ENCODE assay signal across 17 mouse cellular contexts in genomic region chr9:84587791-84588190, GRCm38 (mm10).
DNase-seq lines count a peak whose midpoint lies in the region; TF ChIP-seq lines count a peak whose summit lies in the region.
"Had no signal": no experiment of that assay in that cellular context is flagged by ENCODE, and none has a peak within 500 bp of the region (broad histone marks: within the 10 kb centered on the region; RNA-seq: fewer than 3 reads in every experiment).

No protein-coding gene starts in this region.

- H3K36me3 ChIP-seq in kidney, adult 2 months (ENCODE audit: control insufficient read depth, insufficient read depth, low read length): no peaks in the 10 kb centered on the region
- H3K36me3 ChIP-seq: G1E had no signal

- H3K4me1 ChIP-seq in kidney, adult 2 months (ENCODE audit: control insufficient read depth, insufficient read depth, low read length): no peaks in the 10 kb centered on the region

- TF ChIP-seq POLR2A in kidney, adult 2 months (IDR thresholded peaks at IDR 0.05; ENCODE audit: low read depth, low read length): no peak

- DNase-seq in kidney, adult 2 months: peak; percentile 68
- DNase-seq in kidney, postnatal 14 days: no peak
- peak; percentile 66 for DNase-seq in kidney, adult 9 months
- DNase-seq in kidney, postnatal 10 days: no peak
- DNase-seq: adrenal gland, adult 2 months; adrenal gland, adult 8-10 months; adrenal gland, postnatal 10 days; adrenal gland, postnatal 14 days; adrenal gland, postnatal 25 days; adrenal gland, postnatal 36 days; B cell, adult 2 months; cerebellum, adult 11 months; cerebellum, adult 11-12 months; cerebellum, adult 18-20 months had no signal

- H3K4me3 ChIP-seq in kidney, adult 2 months (ENCODE audit: insufficient read depth, low read depth, low read length): no peak overlapping the region

- TF ChIP-seq CTCF in kidney, adult 2 months (conservative IDR thresholded peaks at IDR 0.05; ENCODE audit: insufficient read depth, insufficient read length, low read depth, low read length): no peak

- H3K27me3 ChIP-seq in kidney, adult 2 months (replicated peaks; ENCODE audit: control insufficient read depth, insufficient read depth, low read length): no peaks in the 10 kb centered on the region
- H3K27me3 ChIP-seq: CH12.LX, Patski had no signal

- H3K27ac ChIP-seq in kidney, adult 2 months (ENCODE audit: insufficient read depth, low read depth, low read length): no peak overlapping the region; the same call in 1 of the 2 replicates

- 55% methylated on average over 4 of the region's 4 CpGs for WGBS in kidney, adult 2 months

Comparison
In these comparisons a context has a peak if more than half of its experiments do, and no peak if none do; other contexts are left out.
1. DNase-seq: peak in kidney, adult 2 months (single experiment) and kidney, adult 9 months (single experiment); none in kidney, postnatal 14 days (single experiment) and kidney, postnatal 10 days (single experiment).